Mouse (Mus musculus): ENCODE measurements around the gene 3100002H09Rik. TPM values are rescaled to one million over a fixed set of nuclear protein-coding genes. Genes with fewer than 3 reads are reported as not detected.

Gene 3100002H09Rik
- total RNA-seq, 2 experiments from 2014 or later, result 1.6 TPM; not detected in 1

Other genes with a start within 250 kb of the 3100002H09Rik start
- gene Pou3f1, start 46.0 kb upstream of the 3100002H09Rik start, total RNA-seq (2021), result 10 to 100 TPM; 46.3 to 49.8 TPM
- 10 to 100 TPM; 15.1 to 16.6 TPM for gene Utp11, start 82.8 kb upstream of the 3100002H09Rik start, total RNA-seq (2021)
- 1 to 10 TPM; 2.3 to 2.8 TPM for gene Fhl3, start 89.9 kb upstream of the 3100002H09Rik start, total RNA-seq (2021)
- 10 to 100 TPM; 34.6 to 34.8 TPM for gene Sf3a3, start 104.0 kb upstream of the 3100002H09Rik start, total RNA-seq (2021)
- 10 to 100 TPM; 34.6 to 51.5 TPM for gene Inpp5b, start 131.0 kb upstream of the 3100002H09Rik start, total RNA-seq (2021)
- gene Mtf1, start 191.3 kb upstream of the 3100002H09Rik start, total RNA-seq (2021), result 10 to 100 TPM; 26.4 to 28.8 TPM
- 10 to 100 TPM; 31.6 to 32.3 TPM for gene Yrdc, start 239.9 kb upstream of the 3100002H09Rik start, total RNA-seq (2021)
- 100 to 1,000 TPM in 1 of 2 experiments, 10 to 100 TPM in 1; 88.5 to 105 TPM for gene 1110065P20Rik, start 240.4 kb upstream of the 3100002H09Rik start, total RNA-seq (2021)

Measured in layer of hippocampus, postnatal 25 days (tissue).